ENCODE assay signal across 8 mouse cellular contexts in the genomic region with DNA sequence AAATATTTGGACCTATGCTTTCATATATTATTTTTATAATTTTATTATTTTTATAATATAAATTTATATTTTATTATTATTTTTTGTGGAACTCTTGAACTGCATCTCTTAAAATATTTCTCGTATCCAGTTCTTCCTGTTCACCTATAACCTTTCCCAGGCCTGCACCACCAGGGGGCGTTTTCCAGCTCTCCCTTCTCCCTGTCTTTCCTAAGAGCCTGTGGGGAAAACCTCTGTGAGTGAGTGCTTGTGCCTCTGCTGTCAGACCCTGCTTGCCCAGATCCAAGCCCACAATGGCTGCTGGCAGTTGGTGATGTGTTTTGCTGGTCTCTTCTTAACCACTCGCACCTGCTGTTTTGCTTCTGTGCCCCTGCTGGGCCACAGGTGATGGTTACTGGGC. TPM values are rescaled to one million over a fixed set of nuclear protein-coding genes. Genes with fewer than 3 reads are reported as not detected.
DNase-seq lines count a peak whose midpoint lies in the region; ATAC-seq and TF ChIP-seq lines count a peak whose summit lies in the region.
"Had no signal": no experiment of that assay in that cellular context is flagged by ENCODE, and none has a peak within 500 bp of the region (broad histone marks: within the 10 kb centered on the region; RNA-seq: fewer than 3 reads in every experiment).

No protein-coding gene starts in this region.

- peak; percentile 74; the same call in 1 of the 2 replicates for ATAC-seq in forebrain, embryonic 16.5 days

- no peak overlapping the region for H3K27ac ChIP-seq in ES-E14 (ENCODE audit: insufficient read depth, low read depth, low read length, poor library complexity, severe bottlenecking)
- H3K27ac ChIP-seq in forebrain, embryonic 16.5 days (ENCODE audit: low read length): no peak overlapping the region
- H3K27ac ChIP-seq: heart, embryonic 15.5 days had no signal

- H3K4me2 ChIP-seq in forebrain, embryonic 16.5 days (ENCODE audit: low read length): no peak overlapping the region
- H3K4me2 ChIP-seq: heart, embryonic 15.5 days had no signal

- H3K4me3 ChIP-seq in ES-E14 (ENCODE audit: insufficient read depth in 1 of 2, low read depth in 1 of 2, low read length in 2 of 2, poor library complexity in 1 of 2, severe bottlenecking in 1 of 2): no peak overlapping the region
- H3K4me3 ChIP-seq in forebrain, embryonic 16.5 days (replicated peaks; ENCODE audit: low read length): no peak overlapping the region
- H3K4me3 ChIP-seq: heart, embryonic 15.5 days had no signal

- in situ Hi-C loops in ES-E14 (cut with MboI; ENCODE audit: low sequenced_read_pairs in 2 of 2, unreplicated experiment in 2 of 2): loop anchor here in 1 of 2 experiments (25.0 kb wide), 1 partner anchor 220 kb away; the partner anchor contains the start of genes Fam136a and Snrpg

- H3K27me3 ChIP-seq in forebrain, embryonic 16.5 days (replicated peaks; ENCODE audit: control insufficient read depth, insufficient read depth, low read length): no peaks in the 10 kb centered on the region
- H3K27me3 ChIP-seq: heart, embryonic 15.5 days had no signal

- H3K9me3 ChIP-seq in ES-E14 (ENCODE audit: control insufficient read depth, insufficient read depth, low read depth, low read length): no peaks in the 10 kb centered on the region
- H3K9me3 ChIP-seq in forebrain, embryonic 16.5 days (ENCODE audit: control insufficient read depth, low read length): no peaks in the 10 kb centered on the region
- H3K9me3 ChIP-seq: heart, embryonic 15.5 days had no signal

- 5% methylated on average over 3 of the region's 3 CpGs for WGBS in forebrain, embryonic 16.5 days

- H3K9ac ChIP-seq in ES-E14 (ENCODE audit: insufficient read depth, low read depth, low read length, poor library complexity, severe bottlenecking): no peak overlapping the region
- H3K9ac ChIP-seq in forebrain, embryonic 16.5 days (replicated peaks; ENCODE audit: low read depth, low read length): no peak overlapping the region
- H3K9ac ChIP-seq: heart, embryonic 15.5 days had no signal

- DNase-seq in B cell, adult 2 months: peak; percentile 59 to 61
- peak; percentile 76 for DNase-seq in ES-E14 (ENCODE audit: low read depth, low spot score)
- peak; percentile 43 for DNase-seq in cerebellum, adult 11-12 months
- peak; percentile 89 to 90 for DNase-seq in kidney, postnatal 4 days
- peak; percentile 82 for DNase-seq in mesoderm, embryonic 11.5 days (ENCODE audit: low read depth, low spot score)
- peak; percentile 58 to 82 for DNase-seq in spleen, postnatal 4 days (ENCODE audit: low spot score in 2 of 2)

- no peaks in the 10 kb centered on the region for H3K36me3 ChIP-seq in ES-E14 (ENCODE audit: control insufficient read depth, insufficient read depth, low read length, poor library complexity, severe bottlenecking)
- no peaks in the 10 kb centered on the region for H3K36me3 ChIP-seq in forebrain, embryonic 16.5 days (ENCODE audit: control insufficient read depth, insufficient read depth)
- H3K36me3 ChIP-seq: heart, embryonic 15.5 days had no signal

- H3K4me1 ChIP-seq in ES-E14 (ENCODE audit: control insufficient read depth in 2 of 2, insufficient read depth in 2 of 2, low read length in 2 of 2, poor library complexity in 1 of 2): no peaks in the 10 kb centered on the region
- no peaks in the 10 kb centered on the region for H3K4me1 ChIP-seq in forebrain, embryonic 16.5 days (replicated peaks; ENCODE audit: control insufficient read depth, insufficient read depth, low read length)
- H3K4me1 ChIP-seq: heart, embryonic 15.5 days had no signal

TF ChIP-seq in ES-E14, 5 proteins besides CTCF, POLR2A, EP300 and RAD21:
- TF ChIP-seq ZC3H11A (IDR thresholded peaks at IDR 0.05; ENCODE audit: borderline replicate concordance, low read depth, low read length) (0 out of 2 replicates have a peak, but pooled peaks have one; percentile 9), CHD2 (IDR thresholded peaks at IDR 0.05; ENCODE audit: low read depth, low read length) (no peak)

RNA-seq across cellular contexts. Expression of gene Tgfa, which starts 53.2 kb away (rescaled TPM):
- 2.2 and 3.1 TPM in 2 replicates for total RNA-seq in ES-E14 (2012; rRNA removed)
- 14.6 and 19.7 TPM in 2 replicates for polyA plus RNA-seq in forebrain, embryonic 16.5 days (2015; fragmentation: Nextera tagmentation; extraction: Ambion mirVana)
